Mouse (Mus musculus): Measurements from ENCODE around the gene Suz12.
A peak's percentile ranks its signal among the peaks of the same experiment; 100 is the strongest.
"Not testable (repeated sequence)": the region's sequence is repeated elsewhere in the genome, so short reads cannot be mapped to it uniquely, and the experiment has no call there.

The Suz12 gene

DNA sequence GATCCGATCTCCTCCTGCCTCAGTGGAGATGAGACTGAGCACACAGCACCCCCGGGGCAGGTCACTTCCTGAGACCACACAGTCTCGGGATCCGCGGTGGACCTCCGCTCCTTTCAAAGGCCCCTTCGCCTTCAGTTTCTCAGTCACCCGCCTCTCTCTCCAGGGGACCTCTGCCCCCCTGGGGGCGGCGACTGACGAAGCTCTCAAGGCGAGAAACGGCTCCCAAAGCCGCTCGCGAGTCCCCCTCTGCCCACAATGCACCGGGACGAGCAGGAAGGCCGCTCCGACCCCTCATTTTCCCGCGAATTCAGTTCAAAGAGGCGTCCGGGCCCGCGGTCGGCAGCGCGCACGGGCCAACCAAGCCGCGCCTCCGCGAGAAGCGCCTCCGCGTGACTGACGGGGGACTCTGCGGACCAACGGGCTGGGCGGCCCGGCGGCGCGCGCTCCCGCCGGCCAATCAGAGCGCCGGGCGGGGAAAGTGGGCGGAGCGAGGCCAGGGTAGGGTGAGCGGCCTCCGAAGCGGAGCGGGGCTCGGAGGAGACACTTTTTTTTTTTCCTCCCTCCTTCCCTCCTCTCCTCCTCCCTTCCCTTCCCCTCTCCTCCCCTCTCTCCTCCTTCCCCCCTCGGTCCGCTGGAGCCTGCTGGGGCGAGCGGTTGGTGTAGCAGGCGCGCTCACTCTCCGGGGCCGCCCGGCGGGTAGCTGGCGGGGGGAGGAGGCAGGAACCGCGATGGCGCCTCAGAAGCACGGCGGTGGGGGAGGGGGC is at the start of gene Suz12:
Gene Suz12 (plus strand): TSS at position 515 of the 764 bp plus-strand sequence.
- DNase-seq, result peak; percentile 95 to 97

DNA sequence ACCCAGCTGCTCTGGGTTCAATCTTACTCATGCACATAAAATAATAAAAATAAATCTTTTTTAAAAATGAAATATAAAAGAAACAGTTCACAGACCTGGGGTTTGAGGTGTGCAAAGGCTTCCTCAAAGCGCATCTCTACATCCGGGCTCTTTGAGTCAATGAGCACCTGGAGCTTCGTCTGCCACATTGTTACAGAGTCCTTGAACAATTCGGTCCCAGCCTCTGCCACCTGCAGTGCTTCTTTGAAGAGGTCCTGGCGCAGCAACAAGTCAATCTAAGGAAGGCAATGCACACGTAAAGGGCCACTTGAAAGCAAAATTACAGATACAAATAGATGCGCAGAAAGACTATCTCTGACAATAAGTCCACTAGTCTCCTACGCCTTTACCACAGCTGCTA is 49.8 kb upstream of the Suz12 start:
- DNase-seq, result no peak

DNA sequence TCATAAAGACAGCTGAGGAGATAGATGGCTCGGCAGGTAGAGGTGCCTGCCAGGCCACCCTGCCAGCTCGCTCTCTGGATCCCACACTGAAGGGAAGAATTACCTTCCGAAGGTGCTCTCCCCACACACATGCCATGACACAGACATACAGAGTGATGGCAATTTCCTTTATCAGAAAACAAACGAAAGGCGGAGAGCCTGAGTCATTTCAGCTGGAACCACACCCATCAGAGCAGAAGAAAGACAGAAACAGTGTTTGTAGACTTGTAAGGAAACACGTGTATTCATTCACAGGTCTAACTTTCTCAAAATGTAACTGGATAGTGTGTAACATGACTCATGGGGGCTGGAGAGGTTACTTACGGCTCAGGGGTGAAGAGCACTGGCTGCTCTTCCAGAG is 49.3 kb upstream of the Suz12 start:
- no peak for DNase-seq

DNA sequence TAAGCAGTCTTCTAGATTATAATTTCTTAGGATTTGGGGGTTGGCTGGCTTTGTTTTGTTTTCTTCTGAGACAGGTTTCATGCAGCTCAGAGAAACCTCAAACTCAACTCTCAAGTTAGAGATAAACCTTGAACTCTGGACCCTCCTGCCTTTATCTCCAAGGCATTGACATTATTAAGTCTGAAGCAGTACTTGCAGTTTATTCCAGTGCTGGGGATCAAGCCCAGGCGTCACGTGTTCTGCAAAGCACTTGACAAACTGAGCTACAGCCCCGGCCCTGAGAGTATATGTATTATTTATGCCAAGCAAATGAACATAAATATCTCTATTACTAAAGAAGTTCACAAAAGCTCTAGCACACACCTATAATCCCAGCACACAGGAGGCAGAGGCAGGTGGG is 45.6 kb upstream of the Suz12 start:
- no peak for DNase-seq

DNA sequence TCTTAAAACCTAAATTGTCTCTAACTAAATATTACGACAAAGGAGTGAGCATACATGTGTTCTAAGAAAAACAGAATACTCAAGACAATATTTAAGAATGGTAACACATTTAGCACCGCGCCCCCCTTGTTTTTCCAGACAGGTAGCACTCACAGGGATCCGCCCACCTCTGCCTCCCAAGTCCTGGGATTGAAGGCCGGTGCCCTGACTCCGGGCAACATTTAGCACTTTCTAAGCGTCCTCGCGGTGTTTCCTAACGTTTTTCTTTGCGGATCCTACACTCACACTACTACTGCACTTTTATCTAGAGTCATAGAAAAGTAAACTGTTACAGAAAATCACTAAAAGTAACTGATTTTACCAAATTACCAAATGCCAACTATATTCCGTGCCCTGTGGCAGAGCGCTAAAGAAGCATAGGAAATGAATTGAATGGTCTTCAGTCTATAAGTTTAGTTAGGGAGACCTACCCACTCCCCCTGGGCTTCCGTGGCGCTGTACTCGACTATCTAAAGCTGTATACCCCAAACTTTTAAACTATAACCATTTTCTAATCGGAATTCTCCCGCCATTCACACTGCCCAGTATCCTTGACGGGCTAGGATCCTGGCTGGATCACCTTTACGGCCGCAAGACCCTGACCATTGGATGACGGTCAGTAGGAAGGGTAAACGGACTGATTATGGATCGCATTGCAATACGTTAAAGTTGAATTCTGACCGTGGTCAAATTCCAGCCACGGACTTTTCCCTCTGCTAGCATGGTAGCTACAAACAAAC is 31.4 kb upstream of the Suz12 start:
- peak in 1 of 2 experiments; percentile 7 for DNase-seq

DNA sequence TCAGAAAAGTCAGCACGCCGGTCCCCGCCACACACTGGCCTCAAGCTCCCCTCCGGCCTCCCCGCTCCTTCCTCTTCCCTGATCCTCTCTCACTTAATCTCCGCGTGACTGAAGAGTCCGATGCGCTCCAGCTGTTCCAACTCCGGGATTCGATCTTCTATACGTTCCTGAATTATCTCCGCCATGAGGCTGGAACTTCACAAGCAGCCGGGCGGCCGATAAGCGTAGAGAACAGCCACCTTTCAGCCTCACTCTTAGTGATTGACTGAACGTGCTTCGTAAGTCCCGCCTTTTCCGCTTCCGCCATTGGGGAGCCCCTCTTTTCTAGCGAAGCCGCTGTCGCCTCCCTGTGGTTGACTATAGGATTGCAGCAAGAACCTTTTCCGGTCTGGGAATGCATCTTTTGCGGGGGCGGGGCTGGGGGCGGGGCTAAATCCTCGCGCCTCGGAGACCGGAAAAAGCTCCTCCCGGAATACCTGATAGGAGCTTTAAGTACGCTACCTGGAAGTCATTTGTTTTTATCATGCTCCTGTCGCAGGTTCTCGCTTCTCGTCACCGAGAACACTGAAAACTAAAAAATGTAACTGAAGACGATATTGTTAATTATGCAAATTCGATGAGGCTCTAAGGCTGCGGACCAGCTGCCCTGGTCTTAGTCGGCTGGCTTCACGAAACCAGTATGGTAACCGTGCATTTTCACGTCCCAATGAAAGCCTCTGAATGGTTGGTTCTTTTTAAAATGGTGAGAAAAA is 30.6 kb upstream of the Suz12 start, which contains the start of gene Utp6:
Gene Utp6 (minus strand): TSS at position 266 of the 752 bp plus-strand sequence.
- peak; percentile 99 to 100 for DNase-seq

DNA sequence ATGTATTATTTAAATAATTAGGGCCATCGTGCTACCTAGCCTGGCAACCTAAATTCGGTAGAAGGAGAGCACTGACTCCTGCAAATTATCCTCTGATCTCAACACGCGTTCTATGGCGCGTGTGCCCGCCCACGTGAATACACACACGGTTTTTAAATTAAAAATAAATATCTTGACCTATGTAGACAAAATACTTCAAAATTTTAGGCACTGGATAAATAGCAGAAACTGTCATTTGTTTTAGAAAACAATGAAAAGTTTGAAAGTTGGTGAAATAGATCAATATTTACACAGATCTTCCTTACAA is 30.1 kb upstream of the Suz12 start:
- DNase-seq, result no peak

DNA sequence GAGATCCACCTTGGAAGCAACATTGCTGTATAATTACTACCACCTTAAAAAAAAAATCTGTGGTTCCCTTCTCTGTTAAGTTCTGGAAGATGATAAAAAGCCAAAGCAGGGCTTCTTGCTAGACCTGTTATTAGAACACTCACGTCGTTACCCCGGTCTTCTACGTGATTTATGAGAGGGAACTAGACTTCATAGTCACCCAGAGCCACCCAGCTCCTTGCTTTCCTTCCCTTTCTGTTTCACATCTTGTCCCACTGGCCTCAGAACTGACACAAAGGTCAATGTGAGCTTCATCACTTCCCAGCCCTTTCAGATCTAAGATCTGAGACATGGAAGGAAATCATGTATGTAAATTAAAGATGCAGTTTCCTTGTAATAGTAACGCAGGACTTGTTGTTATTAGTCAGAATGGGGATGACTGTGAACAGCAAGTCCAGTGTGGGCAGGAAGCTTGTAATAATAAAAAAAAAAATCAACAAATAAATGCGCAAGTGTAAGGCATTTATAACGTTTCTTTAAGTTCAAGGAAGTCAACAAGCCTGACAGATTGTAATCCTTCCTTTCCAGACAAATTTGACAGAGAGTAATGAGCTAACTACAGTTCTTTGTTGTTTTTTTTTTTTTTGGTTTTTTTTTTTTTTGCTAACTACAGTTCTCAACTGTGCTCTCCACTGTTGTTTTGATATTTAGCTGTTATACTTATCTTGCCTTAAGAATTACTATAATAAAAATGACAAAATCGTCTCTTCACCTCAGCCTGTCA is 29.5 kb upstream of the Suz12 start:
- no peak for DNase-seq

DNA sequence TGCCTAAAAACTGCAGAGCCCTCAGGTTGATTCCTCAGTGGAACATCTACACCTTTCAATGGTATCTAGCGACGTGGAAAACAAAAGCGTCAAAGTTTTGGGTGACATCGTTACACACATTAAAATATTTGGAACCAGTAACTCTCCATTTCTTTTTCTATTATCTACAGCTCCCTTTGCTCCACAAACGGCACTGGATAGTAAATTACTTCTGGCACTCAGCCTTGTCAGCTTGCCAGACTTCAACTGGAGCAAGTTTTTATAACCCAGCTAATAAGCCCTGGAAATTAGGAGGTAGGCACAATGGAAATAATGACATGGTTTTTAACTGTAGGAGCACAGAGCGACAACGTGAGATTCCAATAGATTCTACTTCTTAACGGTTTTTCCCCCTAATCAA is 27.0 kb upstream of the Suz12 start:
- DNase-seq, result peak in 1 of 2 experiments; percentile 43

DNA sequence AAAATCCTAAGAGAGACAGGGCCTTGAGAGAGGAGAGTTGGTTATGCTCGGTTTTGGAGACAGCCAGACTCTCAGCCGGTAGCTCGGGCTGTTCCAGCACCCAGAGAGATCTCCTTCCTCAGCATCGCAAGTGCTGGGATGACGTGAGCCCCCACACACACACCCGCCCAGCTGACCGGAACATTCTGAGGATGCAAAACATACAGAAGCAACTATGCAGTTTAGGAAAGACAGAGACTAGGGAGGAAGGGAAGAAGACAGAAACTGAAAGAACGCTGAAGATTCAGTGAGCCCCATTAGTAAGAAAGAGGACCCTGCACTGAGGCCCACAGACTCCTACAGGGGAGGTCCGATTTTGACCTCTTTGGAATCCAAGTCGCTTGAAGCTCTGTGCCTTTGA is 25.2 kb upstream of the Suz12 start:
- no peak for DNase-seq

DNA sequence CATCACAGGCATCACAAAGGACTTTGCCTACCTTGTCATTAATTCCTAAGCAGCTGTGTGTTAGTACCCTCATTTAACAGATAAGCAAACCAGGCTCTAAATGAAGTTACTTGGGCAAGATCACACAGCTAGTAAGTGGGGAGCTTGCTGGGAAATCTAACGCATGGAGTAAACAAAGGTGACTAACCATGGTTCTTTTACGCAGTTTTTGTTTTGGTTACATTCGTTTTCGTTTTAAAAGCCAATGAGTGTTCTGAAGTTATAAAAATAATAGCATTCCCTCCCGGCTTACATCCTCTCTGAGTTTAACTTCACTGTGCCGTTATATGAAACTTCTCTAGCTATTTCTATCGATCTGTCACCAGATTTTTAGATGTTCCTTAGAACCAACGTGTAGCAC is 19.8 kb upstream of the Suz12 start:
- no peak for DNase-seq

DNA sequence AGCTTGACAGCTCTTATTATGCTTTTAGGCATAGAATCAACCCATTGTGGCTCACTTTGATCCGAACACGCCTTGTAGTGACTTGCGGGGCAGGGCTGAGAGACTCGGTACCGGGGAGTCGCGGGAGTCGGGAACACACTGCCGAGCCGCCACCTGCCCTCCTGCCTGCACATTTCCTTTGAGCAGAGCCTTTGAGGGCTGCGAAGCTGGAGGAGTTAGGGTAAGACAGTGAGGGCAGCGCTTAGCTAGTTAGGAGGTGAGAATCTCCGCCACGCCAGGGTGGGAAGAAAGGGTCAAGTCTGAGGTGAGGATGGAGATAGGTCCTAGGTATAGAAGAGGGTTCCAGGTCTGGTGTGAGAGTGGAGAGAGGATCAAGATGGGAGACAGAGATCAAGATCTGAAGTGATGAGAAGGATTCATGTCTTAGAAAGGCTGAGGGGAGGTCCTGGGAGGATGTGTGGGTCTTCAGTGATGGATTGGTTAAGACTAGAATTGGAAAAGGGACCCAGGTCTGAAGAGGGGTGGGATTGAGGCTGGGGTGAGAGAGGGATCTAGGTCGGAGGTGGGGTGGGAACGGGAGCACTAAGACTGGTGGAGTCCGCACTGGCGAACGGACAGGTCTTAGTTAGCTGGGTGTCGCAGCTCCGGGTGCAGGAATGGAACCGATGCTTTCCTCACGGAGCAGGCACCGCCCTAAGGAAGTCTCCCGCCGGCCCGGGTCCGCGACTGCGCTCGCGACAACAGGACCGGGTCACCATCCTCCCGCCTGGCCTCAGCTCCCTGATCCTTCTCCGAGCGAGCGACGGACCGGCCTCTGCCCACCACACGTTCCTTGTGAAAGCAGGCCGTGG is 19.1 kb upstream of the Suz12 start:
- peak; percentile 58 to 70 for DNase-seq

DNA sequence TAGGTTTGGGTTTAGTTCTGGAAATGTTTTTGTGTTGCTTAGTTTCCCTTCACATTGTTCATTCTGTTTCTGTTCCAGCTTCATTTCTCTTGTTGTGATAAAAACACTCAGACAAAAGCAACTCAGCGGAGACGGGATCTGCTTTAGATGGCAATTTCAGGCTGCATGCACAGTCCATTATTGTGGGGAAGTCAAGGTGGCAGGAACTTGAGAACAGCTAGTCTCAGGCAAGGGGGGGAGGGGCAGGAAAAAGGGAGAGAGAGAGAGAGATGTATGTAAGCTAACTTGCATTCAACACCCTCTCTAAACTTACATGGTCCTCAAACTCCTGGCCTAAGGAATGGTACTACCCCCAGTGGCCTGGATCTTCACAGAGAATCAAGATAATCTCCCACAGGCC is 17.5 kb upstream of the Suz12 start:
- no peak for DNase-seq

DNA sequence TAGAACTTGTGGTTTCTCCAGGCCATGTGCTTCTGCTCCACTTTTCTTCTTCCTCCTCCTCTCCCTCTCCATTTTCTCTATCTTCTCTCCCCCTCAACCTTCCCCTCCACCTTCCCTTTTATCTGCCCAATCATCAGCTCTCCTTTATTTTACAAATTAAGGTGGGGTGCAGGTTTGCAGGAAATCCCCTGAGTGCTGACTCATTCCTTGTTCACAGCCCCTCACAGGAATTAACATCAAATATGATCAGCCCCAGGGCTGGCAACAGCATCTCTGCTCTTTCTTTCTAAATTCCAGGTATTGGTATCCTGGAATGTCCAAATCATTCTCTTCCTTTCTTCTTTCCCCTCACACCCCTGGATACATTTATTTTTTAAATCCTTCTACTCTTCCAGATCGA is 16.7 kb upstream of the Suz12 start:
- no peak for DNase-seq

DNA sequence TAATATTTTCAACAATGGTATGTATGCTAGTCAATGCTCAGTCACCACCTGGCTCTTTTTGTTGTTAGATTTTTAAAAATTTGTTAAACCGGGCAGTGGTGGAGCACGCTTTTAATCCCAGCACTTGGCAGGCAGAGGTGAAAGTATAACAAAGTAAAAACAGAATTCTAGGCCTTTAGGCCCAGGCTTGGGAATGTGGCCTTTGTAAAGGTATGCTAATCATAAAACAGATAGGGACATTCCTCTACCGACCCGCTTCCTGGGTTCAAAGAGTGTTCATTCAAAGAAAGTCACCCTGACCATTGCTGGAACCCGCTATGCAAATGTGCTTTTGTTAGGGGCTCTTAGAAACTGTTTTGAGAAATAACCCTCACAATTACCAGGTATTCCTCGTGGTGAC is 16.3 kb upstream of the Suz12 start:
- DNase-seq, result not testable (repeated sequence)

DNA sequence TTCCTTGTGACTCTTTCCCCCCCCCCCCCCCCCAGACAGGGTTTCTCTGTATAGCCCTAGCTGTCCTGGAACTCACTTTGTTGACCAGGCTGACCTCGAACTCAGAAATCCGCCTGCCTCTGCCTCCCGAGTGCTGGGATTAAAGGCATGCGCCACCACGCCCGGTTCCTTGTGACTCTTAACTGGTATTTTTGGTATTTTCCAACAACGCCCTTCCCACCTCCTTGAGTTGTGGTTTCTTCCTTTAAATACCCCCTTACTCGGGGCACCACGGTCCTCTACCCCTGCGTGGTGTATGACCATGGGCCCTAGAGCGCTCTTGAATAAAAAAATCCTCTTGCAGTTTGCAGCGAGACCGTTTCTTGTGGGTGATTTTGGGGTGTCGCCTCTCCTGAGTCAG is 15.8 kb upstream of the Suz12 start:
- DNase-seq, result not testable (repeated sequence)

DNA sequence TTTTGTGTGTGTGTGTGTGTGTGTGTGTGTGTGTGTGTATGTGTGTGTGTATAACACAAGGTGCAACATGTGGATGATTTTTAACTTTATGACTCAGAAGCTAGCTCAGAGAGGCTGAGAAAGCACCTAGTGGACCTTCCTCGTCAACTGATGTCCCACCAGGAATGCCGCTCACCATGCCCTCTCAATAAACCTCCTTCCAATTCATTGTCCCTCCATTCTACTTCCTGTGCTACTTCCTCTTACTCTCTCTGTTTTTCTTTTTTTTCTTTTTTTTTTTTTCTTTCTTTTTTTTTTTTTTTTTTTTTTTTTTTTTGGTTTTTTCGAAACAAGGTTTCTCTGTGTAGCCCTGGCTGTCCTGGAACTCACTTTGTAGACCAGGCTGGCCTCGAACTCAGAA is 15.2 kb upstream of the Suz12 start:
- not testable (repeated sequence) for DNase-seq

DNA sequence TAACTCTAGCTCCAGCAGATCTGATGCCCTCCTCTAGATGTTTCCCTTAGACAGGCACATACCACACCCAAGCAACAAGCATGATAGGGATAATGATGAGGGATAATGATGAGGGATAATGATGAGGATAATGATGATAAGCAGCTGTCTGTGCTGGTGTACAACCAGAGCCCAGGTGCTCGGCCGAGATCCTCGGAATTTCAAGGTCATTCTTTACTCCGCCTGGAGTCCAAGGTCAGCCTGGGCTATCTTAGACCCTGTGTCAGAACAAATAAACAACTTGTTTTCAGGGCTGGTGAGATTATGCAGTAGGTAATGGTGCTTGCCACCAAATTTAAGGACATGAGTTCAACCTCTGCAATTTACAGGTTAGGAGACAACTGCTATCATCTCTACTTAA is 6.0 kb upstream of the Suz12 start:
- DNase-seq, result no peak

DNA sequence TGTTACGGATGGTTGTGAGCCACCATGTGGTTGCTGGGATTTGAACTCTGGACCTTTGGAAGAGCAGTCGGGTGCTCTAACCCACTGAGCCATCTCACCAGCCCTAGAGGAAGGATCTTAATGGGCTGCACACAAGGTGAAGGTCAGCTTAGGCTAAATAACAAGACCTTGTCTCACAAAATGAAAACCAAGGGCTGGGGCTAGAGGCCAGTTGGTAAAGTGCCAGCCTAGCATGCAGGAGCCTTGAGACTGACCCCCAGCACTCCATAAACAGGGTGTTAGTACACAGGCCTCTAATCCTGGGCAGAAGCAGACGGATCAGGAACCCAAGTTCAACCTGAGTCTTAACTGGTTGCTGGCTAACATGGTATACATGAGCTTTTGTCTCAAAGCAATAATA is 5.0 kb upstream of the Suz12 start:
- no peak for DNase-seq

DNA sequence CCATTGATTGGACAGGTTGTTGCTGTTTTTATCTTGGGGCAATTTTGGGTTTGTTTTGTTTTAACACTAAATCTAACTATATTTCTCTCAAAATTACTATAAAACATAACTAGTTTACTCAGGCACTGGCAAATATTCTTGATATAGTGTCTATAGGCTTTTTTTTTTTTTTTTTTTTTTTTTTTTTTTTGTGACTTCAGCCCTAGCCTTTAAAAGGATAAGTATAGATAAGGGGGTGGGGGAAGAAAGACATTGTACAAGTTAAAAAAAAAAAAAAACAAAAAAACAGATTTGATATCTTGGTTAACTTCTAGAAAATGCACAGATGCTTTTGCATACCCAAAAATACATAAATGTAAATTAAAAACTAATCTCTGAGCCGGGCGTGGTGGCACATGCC is 2.8 kb upstream of the Suz12 start:
- no peak for DNase-seq

DNA sequence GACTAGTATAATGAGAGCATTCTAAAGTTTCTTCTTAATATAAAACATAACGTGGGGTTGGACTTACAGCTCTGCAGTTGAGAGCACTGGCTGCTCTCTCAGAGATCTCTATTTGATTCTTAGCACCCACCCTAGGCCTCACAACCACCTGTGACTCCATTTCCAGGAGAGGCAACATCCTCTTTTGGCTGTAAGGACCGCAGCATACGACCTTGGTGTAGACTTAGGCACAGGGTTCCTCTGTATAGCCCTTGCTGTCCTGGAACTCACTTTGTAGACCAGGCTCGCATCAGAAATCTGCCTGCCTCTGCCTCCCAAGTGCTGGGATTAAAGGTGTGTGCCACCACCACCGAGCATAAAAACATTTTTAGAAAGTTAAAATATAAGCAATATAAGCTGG is 1.3 kb upstream of the Suz12 start:
- DNase-seq, result no peak

DNA sequence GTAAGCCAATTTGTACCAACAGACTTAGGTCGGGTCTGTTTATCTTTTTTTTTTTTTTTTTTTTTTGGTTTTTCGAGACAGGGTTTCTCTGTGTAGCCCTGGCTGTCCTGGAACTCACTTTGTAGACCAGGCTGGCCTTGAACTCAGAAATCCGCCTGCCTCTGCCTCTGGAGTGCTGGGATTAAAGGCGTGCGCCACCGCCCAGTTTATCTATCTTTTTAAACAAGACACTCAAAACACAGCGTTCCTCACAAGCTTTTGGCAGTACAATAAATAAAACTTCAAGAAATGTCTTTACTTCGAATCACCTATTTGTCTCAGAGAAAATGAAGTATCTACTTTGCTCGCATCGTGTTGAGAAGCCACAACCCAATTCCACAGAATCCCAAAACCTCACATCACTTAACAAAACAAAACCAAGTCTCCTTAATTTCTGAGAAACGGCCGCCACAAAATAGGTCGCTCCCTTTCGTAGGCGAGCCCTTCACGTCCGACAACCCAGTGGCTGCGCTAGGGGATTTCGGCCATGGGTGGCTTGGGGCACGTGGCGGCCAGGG is 793 bp upstream of the Suz12 start:
- no peak for DNase-seq
